In genomic region chr9:57276311-57276710, GRCm38 (mm10) we compare ENCODE assay signal across 18 mouse cellular contexts. TPM values are rescaled to one million over a fixed set of nuclear protein-coding genes. Genes with fewer than 3 reads are reported as not detected.
DNase-seq lines count a peak whose midpoint lies in the region; ATAC-seq lines count a peak whose summit lies in the region.
"Had no signal": no experiment of that assay in that cellular context is flagged by ENCODE, and none has a peak within 500 bp of the region (broad histone marks: within the 10 kb centered on the region; RNA-seq: fewer than 3 reads in every experiment).

No protein-coding gene starts in this region.

- DNase-seq in heart, adult 8-10 months (ENCODE audit: low spot score) = peak; percentile 71
- no peak for DNase-seq in heart, embryonic 10.5 days (ENCODE audit: low spot score)
- DNase-seq in right cerebral cortex, postnatal 10 days (ENCODE audit: low spot score in 2 of 2) = peak; percentile 69 to 71
- DNase-seq in right cerebral cortex, postnatal 4 days = no peak
- peak; percentile 71 for DNase-seq in gastrocnemius, postnatal 14 days
- DNase-seq in kidney, adult 18-20 months = no peak
- DNase-seq: kidney, adult 9 months; liver; lung, postnatal 10 days; retina, postnatal 1 day; thymus, postnatal 25 days had no signal

- H3K27me3 ChIP-seq in heart, embryonic 10.5 days (ENCODE audit: insufficient read depth, poor library complexity, severe bottlenecking) = peaks cover 15% of the 10 kb centered on the region
- H3K27me3 ChIP-seq: forebrain, embryonic 15.5 days had no signal

- H3K9me3 ChIP-seq in heart, embryonic 10.5 days = no peaks in the 10 kb centered on the region
- H3K9me3 ChIP-seq: embryonic facial prominence, embryonic 13.5 days; forebrain, embryonic 15.5 days had no signal

- no peak overlapping the region for H3K4me3 ChIP-seq in heart, embryonic 10.5 days
- H3K4me3 ChIP-seq: embryonic facial prominence, embryonic 13.5 days; forebrain, embryonic 15.5 days had no signal

- H3K36me3 ChIP-seq in heart, embryonic 10.5 days = no peaks in the 10 kb centered on the region
- H3K36me3 ChIP-seq: embryonic facial prominence, embryonic 13.5 days; forebrain, embryonic 15.5 days had no signal

- H3K27ac ChIP-seq in heart, embryonic 10.5 days = no peak overlapping the region
- H3K27ac ChIP-seq: embryonic facial prominence, embryonic 13.5 days; forebrain, embryonic 15.5 days had no signal

- peaks cover 54% of the 10 kb centered on the region for H3K4me1 ChIP-seq in heart, embryonic 10.5 days

- no peak for ATAC-seq in megakaryocyte progenitor cell, adult 5-6 weeks (replicated peaks; ENCODE audit: poor library complexity)
- ATAC-seq: forebrain, embryonic 15.5 days had no signal

- intact Hi-C loops in gastrocnemius, postnatal 14 days (cut with DNase I; ENCODE audit: low total_unique reads) = no loop called here

RNA-seq across cellular contexts. Expression of gene 1700017B05Rik, which starts 13.9 kb away (rescaled TPM):
- 10 to 100 TPM in 2 of 4 experiments, 1 to 10 TPM in 2; 7.9 to 10.7 (median 9.4) TPM for total RNA-seq in heart, adult 8-10 months (2022)
- polyA plus RNA-seq in heart, embryonic 10.5 days (2016; fragmentation: Nextera tagmentation; extraction: Ambion mirVana) = 22.7 and 31.3 TPM in 2 replicates
- 1 to 10 TPM; 6.4 to 7.3 TPM for total RNA-seq in gastrocnemius, postnatal 14 days (2021)
- total RNA-seq in megakaryocyte progenitor cell, adult 5-6 weeks (2015) = 33.8 and 42.4 TPM in 2 replicates
- 17.8 and 25.6 TPM in 2 replicates for total RNA-seq in megakaryocyte progenitor cell, adult 5-6 weeks (2017)

RNA-seq across cellular contexts. Expression of gene Trcg1, which starts 40.0 kb away (rescaled TPM):
- total RNA-seq in heart, adult 8-10 months (2022) = not detected
- polyA plus RNA-seq in heart, embryonic 10.5 days (2016; fragmentation: Nextera tagmentation; extraction: Ambion mirVana) = not detected in 2 replicates
- not detected for total RNA-seq in gastrocnemius, postnatal 14 days (2021)
- not detected in 2 replicates for total RNA-seq in megakaryocyte progenitor cell, adult 5-6 weeks (2015)
- not detected in 2 replicates for total RNA-seq in megakaryocyte progenitor cell, adult 5-6 weeks (2017)
- total RNA-seq: layer of hippocampus, postnatal 36 days had no signal
- polyA plus RNA-seq: embryonic facial prominence, embryonic 13.5 days; forebrain, embryonic 15.5 days; heart, embryonic 16.5 days; midbrain, embryonic 11.5 days; neural tube, embryonic 11.5 days had no signal

Comparison
In these comparisons a context has a peak if more than half of its experiments do, and no peak if none do; other contexts are left out.
1. DNase-seq: peak in heart, adult 8-10 months (single experiment), right cerebral cortex, postnatal 10 days (2 of 2) and gastrocnemius, postnatal 14 days (single experiment); none in heart, embryonic 10.5 days (single experiment), right cerebral cortex, postnatal 4 days (single experiment) and kidney, adult 18-20 months (single experiment).